In the genomic region with DNA sequence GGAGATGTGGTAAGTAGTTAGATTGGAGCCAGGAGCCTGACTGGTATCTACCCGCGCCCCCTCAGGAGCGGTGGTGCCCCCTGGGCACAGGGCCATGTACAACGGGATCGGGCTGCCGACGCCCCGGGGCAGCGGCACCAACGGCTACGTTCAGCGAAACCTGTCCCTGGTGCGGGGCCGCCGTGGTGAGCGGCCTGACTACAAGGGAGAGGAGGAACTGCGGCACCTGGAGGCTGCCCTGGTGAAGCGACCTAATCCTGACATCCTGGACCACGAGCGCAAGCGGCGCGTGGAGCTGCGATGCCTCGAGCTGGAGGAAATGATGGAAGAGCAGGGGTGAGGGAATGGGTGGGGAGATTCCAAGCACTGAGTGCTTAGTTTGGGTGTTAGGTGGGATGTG, we compare ENCODE assay signal across 10 mouse cellular contexts. TPM values are rescaled to one million over a fixed set of nuclear protein-coding genes. Genes with fewer than 3 reads are reported as not detected.
DNase-seq lines count a peak whose midpoint lies in the region; ATAC-seq and TF ChIP-seq lines count a peak whose summit lies in the region.
"Had no signal": no experiment of that assay in that cellular context is flagged by ENCODE, and none has a peak within 500 bp of the region (broad histone marks: within the 10 kb centered on the region; RNA-seq: fewer than 3 reads in every experiment).

No protein-coding gene starts in this region.

- no peak overlapping the region for H3K27ac ChIP-seq in heart, embryonic 11.5 days (ENCODE audit: low read depth, low read length)
- no peak overlapping the region for H3K27ac ChIP-seq in ES-E14 (ENCODE audit: insufficient read depth, low read depth, low read length, poor library complexity, severe bottlenecking)
- H3K27ac ChIP-seq in embryonic facial prominence, embryonic 15.5 days (replicated peaks), result 0 out of 2 replicates have a peak overlapping the region, but pooled peaks have one; percentile 28

- ATAC-seq in heart, embryonic 11.5 days (replicated peaks; ENCODE audit: insufficient number of reproducible peaks, low FRiP score, low TSS enrichment), result no peak
- no peak for ATAC-seq in embryonic facial prominence, embryonic 15.5 days (ENCODE audit: insufficient number of reproducible peaks, low FRiP score, low TSS enrichment, low read depth)
- ATAC-seq in inflammation-experienced regulatory T-cells, adult 6 months, result no peak

- no peaks in the 10 kb centered on the region for H3K27me3 ChIP-seq in heart, embryonic 11.5 days (ENCODE audit: control insufficient read depth, insufficient read depth, low read length)
- no peaks in the 10 kb centered on the region for H3K27me3 ChIP-seq in embryonic facial prominence, embryonic 15.5 days

- peaks cover 19% of the 10 kb centered on the region for H3K4me1 ChIP-seq in heart, embryonic 11.5 days (ENCODE audit: control insufficient read depth, insufficient read depth, low read length)
- H3K4me1 ChIP-seq in ES-E14 (ENCODE audit: control insufficient read depth in 2 of 2, insufficient read depth in 2 of 2, low read length in 2 of 2, poor library complexity in 1 of 2), result peaks cover 0 to 4% of the 10 kb centered on the region in 2 experiments; a peak in 2 of 4 replicates
- peaks cover 31% of the 10 kb centered on the region for H3K4me1 ChIP-seq in embryonic facial prominence, embryonic 15.5 days

- DNase-seq in heart, adult 11 months, result peak; percentile 95
- no peak for DNase-seq in ES-E14 (ENCODE audit: low read depth, low spot score)
- peak; percentile 51 to 62 for DNase-seq in kidney, adult 8-10 months
- peak; percentile 56 for DNase-seq in lung, postnatal 36 days
- DNase-seq in layer of hippocampus, adult 8-10 months (ENCODE audit: low spot score in 2 of 2), result no peak

- H3K9ac ChIP-seq in heart, embryonic 11.5 days (ENCODE audit: low read depth, low read length), result no peak overlapping the region
- H3K9ac ChIP-seq in ES-E14 (ENCODE audit: insufficient read depth, low read depth, low read length, poor library complexity, severe bottlenecking), result peak overlapping the region; percentile 68
- no peak overlapping the region for H3K9ac ChIP-seq in embryonic facial prominence, embryonic 15.5 days

- H3K9me3 ChIP-seq in heart, embryonic 11.5 days (replicated peaks; ENCODE audit: control insufficient read depth, low read length), result no peaks in the 10 kb centered on the region
- H3K9me3 ChIP-seq in ES-E14 (ENCODE audit: control insufficient read depth, insufficient read depth, low read depth, low read length), result no peaks in the 10 kb centered on the region
- no peaks in the 10 kb centered on the region for H3K9me3 ChIP-seq in embryonic facial prominence, embryonic 15.5 days (replicated peaks)

- H3K36me3 ChIP-seq in heart, embryonic 11.5 days (ENCODE audit: control insufficient read depth, insufficient read depth, low read length), result peaks cover 36% of the 10 kb centered on the region
- H3K36me3 ChIP-seq in ES-E14 (ENCODE audit: control insufficient read depth, insufficient read depth, low read length, poor library complexity, severe bottlenecking), result peaks cover 35% of the 10 kb centered on the region
- peaks cover 45% of the 10 kb centered on the region for H3K36me3 ChIP-seq in embryonic facial prominence, embryonic 15.5 days

- H3K4me3 ChIP-seq in heart, embryonic 11.5 days (ENCODE audit: low read depth, low read length), result no peak overlapping the region
- H3K4me3 ChIP-seq in ES-E14 (ENCODE audit: insufficient read depth in 1 of 2, low read depth in 1 of 2, low read length in 2 of 2, poor library complexity in 1 of 2, severe bottlenecking in 1 of 2), result peak overlapping the region; percentile 20 to 72
- peak overlapping the region; percentile 21 for H3K4me3 ChIP-seq in embryonic facial prominence, embryonic 15.5 days (replicated peaks)

- WGBS in heart, embryonic 11.5 days (ENCODE audit: insufficient replicate concordance), result 84% methylated on average over 25 of the region's 25 CpGs
- 61% methylated on average over 25 of the region's 25 CpGs for WGBS in embryonic facial prominence, embryonic 15.5 days

- no peak overlapping the region for H3K4me2 ChIP-seq in heart, embryonic 11.5 days
- H3K4me2 ChIP-seq in embryonic facial prominence, embryonic 15.5 days (replicated peaks), result peak overlapping the region; percentile 40

- in situ Hi-C loops in ES-E14 (cut with MboI; ENCODE audit: low sequenced_read_pairs in 2 of 2, unreplicated experiment in 2 of 2), result no loop called here

TF ChIP-seq in ES-E14, 5 proteins besides CTCF, POLR2A, EP300 and RAD21:
- TF ChIP-seq CHD2 (IDR thresholded peaks at IDR 0.05; ENCODE audit: low read depth, low read length) (no peak), HCFC1 (IDR thresholded peaks at IDR 0.05; ENCODE audit: borderline replicate concordance, insufficient read depth, low read length) (no peak), ZNF384 (IDR thresholded peaks at IDR 0.05; ENCODE audit: low read depth, low read length) (no peak), ZC3H11A (IDR thresholded peaks at IDR 0.05; ENCODE audit: borderline replicate concordance, low read depth, low read length) (no peak), MAFK (IDR thresholded peaks at IDR 0.05; ENCODE audit: insufficient read depth, low read depth, low read length) (no peak)

RNA-seq across cellular contexts. Expression of a gene that starts 16.5 kb away (rescaled TPM):
- 285 and 390 TPM in 2 replicates for polyA plus RNA-seq in heart, embryonic 11.5 days (2014; fragmentation: Nextera tagmentation; extraction: Ambion mirVana)
- 192 and 230 TPM in 2 replicates for total RNA-seq in ES-E14 (2012; rRNA removed)
- polyA plus RNA-seq in embryonic facial prominence, embryonic 15.5 days (2015; fragmentation: Nextera tagmentation; extraction: Ambion mirVana), result 489 and 525 TPM in 2 replicates
- polyA plus RNA-seq in inflammation-experienced regulatory T-cells, adult 6 months (2017; shearing (Covaris generic)), result 100 to 1,000 TPM; 271 to 328 (median 302) TPM
- 100 to 1,000 TPM; 503 to 777 (median 666) TPM for total RNA-seq in layer of hippocampus, adult 8-10 months (2022)

RNA-seq across cellular contexts. Expression of a gene that starts 21.0 kb away (rescaled TPM):
- polyA plus RNA-seq in heart, embryonic 11.5 days (2014; fragmentation: Nextera tagmentation; extraction: Ambion mirVana), result 8.2 and 9.5 TPM in 2 replicates
- total RNA-seq in ES-E14 (2012; rRNA removed), result 8.0 and 10.8 TPM in 2 replicates
- polyA plus RNA-seq in embryonic facial prominence, embryonic 15.5 days (2015; fragmentation: Nextera tagmentation; extraction: Ambion mirVana), result 38.3 and 44.0 TPM in 2 replicates
- 1 to 10 TPM; 1.3 to 3.1 (median 2.3) TPM for polyA plus RNA-seq in inflammation-experienced regulatory T-cells, adult 6 months (2017; shearing (Covaris generic))
- 10 to 100 TPM in 2 of 4 experiments, 1 to 10 TPM in 2; 8.1 to 11.7 (median 10.1) TPM for total RNA-seq in layer of hippocampus, adult 8-10 months (2022)

RNA-seq across cellular contexts. Expression of a gene that starts 22.1 kb away (rescaled TPM):
- 929 and 1,004 TPM in 2 replicates for polyA plus RNA-seq in heart, embryonic 11.5 days (2014; fragmentation: Nextera tagmentation; extraction: Ambion mirVana)
- total RNA-seq in ES-E14 (2012; rRNA removed), result 651 and 726 TPM in 2 replicates
- polyA plus RNA-seq in embryonic facial prominence, embryonic 15.5 days (2015; fragmentation: Nextera tagmentation; extraction: Ambion mirVana), result 1,038 and 1,104 TPM in 2 replicates
- 100 to 1,000 TPM; 674 to 762 (median 707) TPM for polyA plus RNA-seq in inflammation-experienced regulatory T-cells, adult 6 months (2017; shearing (Covaris generic))
- 100 to 1,000 TPM; 314 to 381 (median 345) TPM for total RNA-seq in layer of hippocampus, adult 8-10 months (2022)

RNA-seq across cellular contexts. Expression of a gene that starts 29.0 kb away (rescaled TPM):
- polyA plus RNA-seq in heart, embryonic 11.5 days (2014; fragmentation: Nextera tagmentation; extraction: Ambion mirVana), result not detected in 2 replicates
- total RNA-seq in ES-E14 (2012; rRNA removed), result 0.45 and 0.95 TPM in 2 replicates
- 0.49 and 0.85 TPM in 2 replicates for polyA plus RNA-seq in embryonic facial prominence, embryonic 15.5 days (2015; fragmentation: Nextera tagmentation; extraction: Ambion mirVana)
- polyA plus RNA-seq in inflammation-experienced regulatory T-cells, adult 6 months (2017; shearing (Covaris generic)), result 1 to 10 TPM in 2 of 3 experiments, not detected in 1; 1.3 to 1.6 TPM
- under 1 TPM in 1 of 4 experiments, not detected in 3; 0.38 TPM for total RNA-seq in layer of hippocampus, adult 8-10 months (2022)
- total RNA-seq: adrenal gland, adult 18-20 months had no signal
- polyA plus RNA-seq: limb, embryonic 11.5 days had no signal

RNA-seq across cellular contexts. Expression of a gene that starts 35.5 kb away (rescaled TPM):
- 60.5 and 62.4 TPM in 2 replicates for polyA plus RNA-seq in heart, embryonic 11.5 days (2014; fragmentation: Nextera tagmentation; extraction: Ambion mirVana)
- total RNA-seq in ES-E14 (2012; rRNA removed), result 31.6 and 35.1 TPM in 2 replicates
- 71.9 and 72.1 TPM in 2 replicates for polyA plus RNA-seq in embryonic facial prominence, embryonic 15.5 days (2015; fragmentation: Nextera tagmentation; extraction: Ambion mirVana)
- 10 to 100 TPM; 13.2 to 15.6 (median 13.7) TPM for polyA plus RNA-seq in inflammation-experienced regulatory T-cells, adult 6 months (2017; shearing (Covaris generic))
- 100 to 1,000 TPM; 324 to 395 (median 358) TPM for total RNA-seq in layer of hippocampus, adult 8-10 months (2022)

Comparison
In these comparisons a context has a peak if more than half of its experiments do, and no peak if none do; other contexts are left out.
1. DNase-seq: peak in heart, adult 11 months (single experiment), kidney, adult 8-10 months (2 of 2) and lung, postnatal 36 days (single experiment); none in ES-E14 (single experiment) and layer of hippocampus, adult 8-10 months (0 of 2).